Mouse (Mus musculus) liver, postnatal 0 days (tissue): ENCODE results near the gene Sowahd.
"Not testable (repeated sequence)": the region's sequence is repeated elsewhere in the genome, so short reads cannot be mapped to it uniquely, and the experiment has no call there.

Source experiments
- CTCF ChIP-seq: sonication (generic); IDR thresholded peaks from 2 replicates; pipeline ENCODE4 v1.5.1; 2016; ENCODE audit warnings: antibody characterized with exemption, low read depth
- EP300 ChIP-seq: IDR thresholded peaks from 2 replicates; pipeline ENCODE4 v1.6.1; 2016; ENCODE audit warnings: antibody characterized with exemption, low read depth, mild to moderate bottlenecking

DNA sequence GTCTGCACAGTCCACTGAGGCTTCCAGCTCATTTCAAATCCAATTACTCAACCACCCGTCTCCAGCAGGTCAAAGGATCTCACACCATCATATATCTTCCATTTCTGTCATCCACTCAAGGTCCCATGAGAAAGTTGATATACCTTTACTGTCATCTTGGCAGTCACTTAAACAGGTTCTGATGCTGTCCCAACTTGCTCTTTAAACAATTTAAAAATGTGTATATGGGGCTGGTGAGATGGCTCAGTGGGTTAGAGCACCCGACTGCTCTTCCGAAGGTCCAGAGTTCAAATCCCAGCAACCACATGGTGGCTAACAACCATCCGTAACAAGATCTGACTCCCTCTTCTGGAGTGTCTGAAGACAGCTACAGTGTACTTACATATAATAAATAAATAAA lies 31.7 kb downstream of the Sowahd start:
- not testable (repeated sequence) for TF ChIP-seq CTCF, EP300
